Mouse (Mus musculus): ENCODE data around the gene Psmc3ip. TPM values are rescaled to one million over a fixed set of nuclear protein-coding genes. Genes with fewer than 3 reads are reported as not detected.
"Not testable (repeated sequence)": the region's sequence is repeated elsewhere in the genome, so short reads cannot be mapped to it uniquely, and the experiment has no call there.

The Psmc3ip gene
- polyA plus RNA-seq, 1 experiment from 2014 or later, result 27.5 TPM

DNA sequence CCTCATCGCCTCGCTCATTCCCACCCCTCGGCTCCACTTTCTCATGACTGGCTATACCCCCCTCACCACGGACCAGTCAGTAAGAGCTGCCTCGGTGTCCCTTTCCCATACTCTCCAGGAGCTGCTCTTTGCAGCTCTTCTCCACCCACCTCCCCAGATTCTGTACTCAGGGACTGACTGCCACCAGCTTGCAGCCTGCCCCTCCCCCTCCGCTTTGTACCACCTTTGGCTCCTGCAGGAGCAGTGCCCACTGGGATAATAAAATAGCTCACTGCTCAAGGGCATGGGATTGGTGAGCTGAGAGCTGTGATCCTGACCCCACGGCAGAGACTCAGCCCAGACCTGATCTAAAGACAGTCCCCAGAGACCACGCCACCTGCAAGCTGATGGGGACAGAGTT lies 29.3 kb upstream of the Psmc3ip start:
- Histone ChIP-seq H3K4me1 (ENCODE audit: control insufficient read depth, insufficient read depth, low read length) (peaks cover 10% of the 10 kb centered on the region), H3K36me3 (ENCODE audit: control insufficient read depth, insufficient read depth, low read length) (peaks cover 15% of the 10 kb centered on the region)
- not testable (repeated sequence) for ATAC-seq (replicated peaks; ENCODE audit: insufficient number of reproducible peaks, low FRiP score, low TSS enrichment); H3K9me3 ChIP-seq (replicated peaks; ENCODE audit: control insufficient read depth, low read length); H3K4me2 ChIP-seq; H3K27me3 ChIP-seq (ENCODE audit: control insufficient read depth, insufficient read depth, low read length); H3K27ac ChIP-seq (ENCODE audit: low read depth, low read length); H3K4me3 ChIP-seq (ENCODE audit: low read depth, low read length); H3K9ac ChIP-seq (ENCODE audit: low read depth, low read length)
- WGBS (ENCODE audit: insufficient replicate concordance), result 98% methylated on average over 8 of the region's 8 CpGs

DNA sequence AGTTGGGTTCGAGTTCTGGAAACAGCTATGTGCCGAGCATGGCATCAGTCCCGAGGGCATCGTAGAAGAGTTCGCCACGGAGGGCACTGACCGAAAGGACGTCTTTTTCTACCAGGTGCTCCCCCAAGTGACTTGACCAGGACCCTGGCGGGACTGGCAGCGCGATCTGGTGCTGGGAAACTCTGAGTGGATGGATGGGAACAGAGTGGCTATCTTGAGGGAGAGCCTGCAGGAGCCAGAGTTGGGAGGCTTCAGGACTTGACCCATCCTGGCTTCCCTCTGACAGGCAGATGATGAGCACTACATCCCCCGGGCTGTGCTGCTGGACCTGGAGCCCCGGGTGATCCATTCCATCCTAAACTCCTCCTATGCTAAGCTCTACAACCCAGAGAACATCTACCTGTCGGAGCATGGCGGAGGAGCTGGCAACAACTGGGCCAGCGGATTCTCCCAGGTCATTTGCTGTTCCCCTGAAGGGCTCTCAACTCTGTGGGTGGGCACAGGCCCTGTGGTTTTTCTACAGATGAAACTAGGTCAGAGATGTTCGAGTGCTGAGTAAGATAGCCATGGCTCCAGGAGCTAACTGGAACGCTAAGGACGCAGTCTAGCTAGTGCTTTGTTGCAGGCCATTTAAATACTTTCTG lies 25.4 kb upstream of the Psmc3ip start:
- no peaks in the 10 kb centered on the region for H3K27me3 ChIP-seq (ENCODE audit: control insufficient read depth, insufficient read depth, low read length)
- H3K27ac ChIP-seq (ENCODE audit: low read depth, low read length), result peak overlapping the region; percentile 91
- H3K4me2 ChIP-seq, result peak overlapping the region; percentile 91
- H3K4me3 ChIP-seq (ENCODE audit: low read depth, low read length), result peak overlapping the region; percentile 97
- peak overlapping the region; percentile 96 for H3K9ac ChIP-seq (ENCODE audit: low read depth, low read length)
- peaks cover 19% of the 10 kb centered on the region for H3K4me1 ChIP-seq (ENCODE audit: control insufficient read depth, insufficient read depth, low read length)
- peaks cover under 1% of the 10 kb centered on the region; the same call in 1 of the 2 replicates for H3K36me3 ChIP-seq (ENCODE audit: control insufficient read depth, insufficient read depth, low read length)
- ATAC-seq (replicated peaks; ENCODE audit: insufficient number of reproducible peaks, low FRiP score, low TSS enrichment), result no peak
- WGBS (ENCODE audit: insufficient replicate concordance), result 24% methylated on average over 19 of the region's 19 CpGs
- H3K9me3 ChIP-seq (replicated peaks; ENCODE audit: control insufficient read depth, low read length), result no peaks in the 10 kb centered on the region

DNA sequence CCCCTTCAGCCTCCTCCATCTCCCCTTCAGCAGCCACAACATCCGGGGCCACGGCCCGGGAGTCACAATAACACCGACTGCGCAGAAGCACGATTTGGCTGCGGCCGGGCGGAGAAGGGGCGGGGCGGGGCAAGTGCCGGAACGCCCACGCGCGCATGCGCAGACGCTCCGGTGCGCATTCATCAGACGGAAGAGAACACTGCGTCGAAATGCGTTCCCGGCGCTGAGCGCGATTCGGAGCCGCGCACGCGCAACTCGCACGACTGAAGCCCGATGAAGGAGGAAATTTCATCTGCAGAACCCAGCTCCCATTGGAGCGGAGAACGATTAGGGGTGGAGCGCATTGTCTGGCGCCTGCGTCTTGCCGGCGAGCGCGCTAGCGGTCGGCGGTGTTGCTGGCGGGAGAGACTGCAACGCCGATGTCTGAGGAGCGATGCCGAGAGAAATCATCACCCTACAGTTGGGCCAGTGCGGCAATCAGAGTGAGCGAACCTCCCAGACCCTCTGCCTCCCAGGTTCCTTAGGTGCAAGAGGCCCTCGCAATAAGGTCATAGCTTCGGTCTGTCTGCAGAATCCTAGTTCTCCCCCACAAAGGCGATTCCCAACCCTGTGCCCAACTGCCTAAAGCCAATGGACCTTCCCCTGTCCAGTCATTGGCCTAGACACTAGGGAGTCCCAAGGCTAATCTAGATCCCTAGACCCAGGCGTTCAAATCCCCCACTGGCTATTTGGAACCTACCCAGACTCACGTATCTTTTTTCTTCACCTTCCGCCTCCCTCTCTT lies 24.7 kb upstream of the Psmc3ip start, which contains the start of the genes Retreg3 and Tubg1:
TSS of gene Retreg3 (minus strand) at position 133 of the 784 bp plus-strand sequence.
TSS of gene Tubg1 (plus strand) at position 178 of the 784 bp plus-strand sequence.
- Histone ChIP-seq H3K9ac (ENCODE audit: low read depth, low read length) (peak within 1 kb of the TSS; percentile 96), H3K9me3 (replicated peaks; ENCODE audit: control insufficient read depth, low read length) (no peaks in the 10 kb centered on the region), H3K4me3 (ENCODE audit: low read depth, low read length) (peak within 1 kb of the TSS; percentile 97), H3K27me3 (ENCODE audit: control insufficient read depth, insufficient read depth, low read length) (no peaks in the 10 kb centered on the region), H3K36me3 (ENCODE audit: control insufficient read depth, insufficient read depth, low read length) (no peaks in the 10 kb centered on the region), H3K4me2 (peak within 1 kb of the TSS; percentile 91), H3K27ac (ENCODE audit: low read depth, low read length) (peak within 1 kb of the TSS; percentile 91), H3K4me1 (ENCODE audit: control insufficient read depth, insufficient read depth, low read length) (peaks cover 19% of the 10 kb centered on the region)
- peak; percentile 91 for ATAC-seq (replicated peaks; ENCODE audit: insufficient number of reproducible peaks, low FRiP score, low TSS enrichment)
- WGBS (ENCODE audit: insufficient replicate concordance), result under 1% methylated on average over 61 of the region's 61 CpGs

DNA sequence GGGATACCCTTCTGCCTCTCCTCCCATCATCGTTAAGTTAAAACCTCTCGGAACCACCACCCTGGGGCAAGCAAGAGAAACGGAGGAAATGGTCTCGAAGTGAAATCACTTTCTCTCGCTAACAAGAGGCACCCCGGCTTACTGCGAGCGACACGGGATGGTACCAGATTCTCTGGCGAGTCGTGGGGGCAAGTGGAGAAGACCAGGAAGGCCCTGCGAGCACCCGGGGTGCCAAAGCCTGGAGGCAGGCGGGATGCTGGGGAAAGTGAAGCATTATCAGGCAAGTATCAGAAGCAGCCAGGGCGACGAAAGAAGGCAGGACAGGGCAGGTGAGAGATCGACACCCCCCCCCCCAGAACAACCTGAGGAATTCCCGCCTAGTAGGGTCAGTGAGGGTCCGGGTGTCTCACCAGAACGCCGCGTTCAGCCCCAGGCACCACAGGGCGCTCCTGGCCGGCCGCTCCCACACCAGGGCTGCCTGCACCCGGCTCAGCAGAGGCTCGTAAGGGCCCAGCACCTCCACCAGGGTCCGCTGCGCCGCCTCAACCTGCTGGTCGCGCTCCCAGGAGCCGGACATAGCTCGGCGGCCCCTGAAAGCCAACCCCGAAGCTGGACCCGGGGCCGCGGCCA lies 24.0 kb upstream of the Psmc3ip start:
- Histone ChIP-seq H3K4me3 (ENCODE audit: low read depth, low read length) (peak overlapping the region; percentile 97), H3K27me3 (ENCODE audit: control insufficient read depth, insufficient read depth, low read length) (no peaks in the 10 kb centered on the region), H3K9me3 (replicated peaks; ENCODE audit: control insufficient read depth, low read length) (no peaks in the 10 kb centered on the region), H3K36me3 (ENCODE audit: control insufficient read depth, insufficient read depth, low read length) (no peaks in the 10 kb centered on the region), H3K4me1 (ENCODE audit: control insufficient read depth, insufficient read depth, low read length) (peaks cover 19% of the 10 kb centered on the region), H3K4me2 (peak overlapping the region; percentile 91), H3K27ac (ENCODE audit: low read depth, low read length) (peak overlapping the region; percentile 87), H3K9ac (ENCODE audit: low read depth, low read length) (peak overlapping the region; percentile 96)
- ATAC-seq (replicated peaks; ENCODE audit: insufficient number of reproducible peaks, low FRiP score, low TSS enrichment), result peak; percentile 61
- under 1% methylated on average over 35 of the region's 39 CpGs for WGBS (ENCODE audit: insufficient replicate concordance)

DNA sequence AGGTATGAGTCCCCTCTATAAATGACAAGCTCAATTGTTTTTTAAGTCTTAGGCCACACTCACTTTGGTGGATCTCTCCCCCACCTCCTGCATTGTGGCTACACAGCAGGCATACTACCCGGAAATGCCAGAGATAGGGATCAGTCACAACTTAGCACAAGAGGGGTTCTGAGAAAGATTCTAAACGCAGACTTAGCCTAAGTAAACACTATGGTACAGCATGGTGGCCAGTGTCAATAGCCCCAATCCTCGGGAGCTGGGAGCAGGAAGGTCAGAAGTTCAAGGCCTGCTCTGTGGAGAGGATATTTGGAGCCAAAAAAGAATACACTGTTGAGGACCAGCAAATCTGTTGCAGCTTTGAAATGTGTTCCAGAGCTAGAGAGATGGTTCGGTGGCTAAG lies 22.9 kb upstream of the Psmc3ip start:
- Histone ChIP-seq H3K4me3 (ENCODE audit: low read depth, low read length) (peak overlapping the region; percentile 97; the same call in 1 of the 2 replicates), H3K36me3 (ENCODE audit: control insufficient read depth, insufficient read depth, low read length) (no peaks in the 10 kb centered on the region; the same call in 1 of the 2 replicates), H3K4me2 (peak overlapping the region; percentile 91), H3K27ac (ENCODE audit: low read depth, low read length) (no peak overlapping the region), H3K9ac (ENCODE audit: low read depth, low read length) (peak overlapping the region; percentile 96), H3K27me3 (ENCODE audit: control insufficient read depth, insufficient read depth, low read length) (no peaks in the 10 kb centered on the region), H3K4me1 (ENCODE audit: control insufficient read depth, insufficient read depth, low read length) (peaks cover 19% of the 10 kb centered on the region), H3K9me3 (replicated peaks; ENCODE audit: control insufficient read depth, low read length) (no peaks in the 10 kb centered on the region)
- WGBS (ENCODE audit: insufficient replicate concordance), result 39% methylated on average over 4 of the region's 4 CpGs
- ATAC-seq (replicated peaks; ENCODE audit: insufficient number of reproducible peaks, low FRiP score, low TSS enrichment), result no peak

DNA sequence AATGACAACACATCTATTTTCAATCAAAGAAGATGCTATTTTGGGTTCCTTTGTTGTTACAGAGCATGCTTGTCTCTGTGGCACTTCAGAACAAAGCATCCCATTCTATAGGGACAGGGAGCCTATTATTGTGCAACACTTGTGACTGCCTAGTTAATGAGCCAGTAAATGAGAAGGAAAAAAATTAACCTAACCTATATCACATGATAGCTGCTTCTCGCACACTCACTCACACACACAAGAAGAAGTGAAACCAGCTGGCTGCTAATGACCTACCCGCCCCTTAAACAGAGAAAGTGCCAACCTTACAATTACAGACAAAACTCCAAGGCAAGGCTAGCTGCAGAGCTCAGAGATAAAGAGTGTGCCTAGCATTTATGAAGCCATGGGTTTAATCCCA lies 20.3 kb upstream of the Psmc3ip start:
- Histone ChIP-seq H3K27me3 (ENCODE audit: control insufficient read depth, insufficient read depth, low read length) (no peaks in the 10 kb centered on the region), H3K9ac (ENCODE audit: low read depth, low read length) (no peak overlapping the region), H3K27ac (ENCODE audit: low read depth, low read length) (no peak overlapping the region), H3K4me2 (no peak overlapping the region), H3K4me1 (ENCODE audit: control insufficient read depth, insufficient read depth, low read length) (peaks cover 11% of the 10 kb centered on the region), H3K36me3 (ENCODE audit: control insufficient read depth, insufficient read depth, low read length) (no peaks in the 10 kb centered on the region; the same call in 1 of the 2 replicates), H3K9me3 (replicated peaks; ENCODE audit: control insufficient read depth, low read length) (no peaks in the 10 kb centered on the region), H3K4me3 (ENCODE audit: low read depth, low read length) (no peak overlapping the region)
- 79% methylated on average over 2 of the region's 2 CpGs for WGBS (ENCODE audit: insufficient replicate concordance)
- no peak for ATAC-seq (replicated peaks; ENCODE audit: insufficient number of reproducible peaks, low FRiP score, low TSS enrichment)

DNA sequence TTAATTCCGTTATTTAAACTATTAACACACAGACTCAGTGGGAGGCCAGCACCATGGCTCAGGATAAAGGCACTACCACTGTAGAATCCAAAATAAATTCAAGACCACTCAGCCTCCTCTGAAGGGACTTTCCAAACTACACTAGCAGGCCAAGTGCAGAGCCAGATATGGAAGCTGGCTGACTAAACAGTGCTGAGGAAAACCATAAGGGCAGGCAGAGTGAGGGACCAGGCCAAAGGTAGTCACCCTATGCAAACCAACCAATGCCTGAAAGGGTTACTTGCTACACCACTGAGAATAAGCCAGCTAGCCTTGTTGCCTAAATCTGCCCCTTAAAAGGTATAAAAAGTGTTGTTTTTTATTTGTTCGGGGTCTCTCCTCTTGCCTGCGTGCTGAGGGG lies 16.9 kb upstream of the Psmc3ip start:
- Histone ChIP-seq H3K4me2 (no peak overlapping the region), H3K27me3 (ENCODE audit: control insufficient read depth, insufficient read depth, low read length) (no peaks in the 10 kb centered on the region), H3K27ac (ENCODE audit: low read depth, low read length) (no peak overlapping the region), H3K9ac (ENCODE audit: low read depth, low read length) (no peak overlapping the region), H3K4me3 (ENCODE audit: low read depth, low read length) (no peak overlapping the region), H3K9me3 (replicated peaks; ENCODE audit: control insufficient read depth, low read length) (no peaks in the 10 kb centered on the region), H3K36me3 (ENCODE audit: control insufficient read depth, insufficient read depth, low read length) (no peaks in the 10 kb centered on the region; the same call in 1 of the 2 replicates), H3K4me1 (ENCODE audit: control insufficient read depth, insufficient read depth, low read length) (no peaks in the 10 kb centered on the region)
- WGBS (ENCODE audit: insufficient replicate concordance), result 90% methylated on average over 3 of the region's 3 CpGs
- no peak for ATAC-seq (replicated peaks; ENCODE audit: insufficient number of reproducible peaks, low FRiP score, low TSS enrichment)

DNA sequence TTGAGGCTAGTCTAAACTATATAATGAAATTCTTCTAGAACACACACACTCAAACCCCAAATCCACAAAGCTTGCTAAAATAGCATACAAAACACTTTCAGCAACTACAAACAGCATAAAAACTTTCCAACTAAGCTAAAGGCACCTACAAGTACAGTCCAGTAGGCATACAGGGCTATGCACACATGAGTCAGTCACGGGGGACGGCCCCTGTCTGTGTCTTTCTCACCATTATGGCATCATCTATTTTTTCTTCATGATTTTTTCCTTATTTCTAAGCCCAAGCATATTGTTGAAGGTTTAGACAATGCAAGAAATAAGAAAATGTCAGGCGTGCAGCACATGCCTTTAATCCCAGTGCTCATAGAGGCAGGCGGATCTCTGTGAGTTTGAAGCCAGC lies 15.9 kb upstream of the Psmc3ip start:
- Histone ChIP-seq H3K4me2 (no peak overlapping the region), H3K36me3 (ENCODE audit: control insufficient read depth, insufficient read depth, low read length) (no peaks in the 10 kb centered on the region; the same call in 1 of the 2 replicates), H3K27ac (ENCODE audit: low read depth, low read length) (no peak overlapping the region), H3K4me1 (ENCODE audit: control insufficient read depth, insufficient read depth, low read length) (no peaks in the 10 kb centered on the region), H3K9me3 (replicated peaks; ENCODE audit: control insufficient read depth, low read length) (no peaks in the 10 kb centered on the region), H3K4me3 (ENCODE audit: low read depth, low read length) (no peak overlapping the region), H3K27me3 (ENCODE audit: control insufficient read depth, insufficient read depth, low read length) (no peaks in the 10 kb centered on the region), H3K9ac (ENCODE audit: low read depth, low read length) (no peak overlapping the region)
- 86% methylated on average over 4 of the region's 4 CpGs for WGBS (ENCODE audit: insufficient replicate concordance)
- no peak for ATAC-seq (replicated peaks; ENCODE audit: insufficient number of reproducible peaks, low FRiP score, low TSS enrichment)

All from heart, embryonic 11.5 days (tissue).